Mouse (Mus musculus) heart, embryonic 12.5 days (tissue): Measurements from ENCODE around the gene Prss16. TPM values are rescaled to one million over a fixed set of nuclear protein-coding genes. Genes with fewer than 3 reads are reported as not detected.

Experiments
- ATAC-seq: fragments of 200-750 bp; cut with Nextera tagmentation; 2 replicates; pipeline ENCODE4 v1.8.0; 2017; ENCODE audit warnings: moderate TSS enrichment, moderate library complexity; ENCODE audit not compliant: insufficient number of reproducible peaks, low FRiP score
- H3K27ac ChIP-seq: fragments of 300-500 bp; sonication (generic); 2 replicates; pipeline ENCODE4 v1.5.1; 2016; ENCODE audit warnings: mild to moderate bottlenecking, moderate library complexity; ENCODE audit not compliant: poor library complexity, severe bottlenecking
- H3K27me3 ChIP-seq: fragments of 300-500 bp; sonication (generic); replicated peaks from 2 replicates; pipeline ENCODE4 v1.6.1; 2016; ENCODE audit warnings: mild to moderate bottlenecking, moderate library complexity
- H3K36me3 ChIP-seq: fragments of 300-500 bp; sonication (generic); 2 replicates; pipeline ENCODE4 v1.6.1; 2016; ENCODE audit warnings: mild to moderate bottlenecking, moderate library complexity
- H3K4me1 ChIP-seq: fragments of 300-500 bp; sonication (generic); replicated peaks from 2 replicates; pipeline ENCODE4 v1.6.1; 2016; ENCODE audit warnings: mild to moderate bottlenecking
- H3K4me2 ChIP-seq: fragments of 300-500 bp; sonication (generic); 2 replicates; pipeline ENCODE4 v1.6.1; 2016; ENCODE audit warnings: mild to moderate bottlenecking, moderate library complexity
- H3K4me3 ChIP-seq: fragments of 300-500 bp; sonication (generic); 2 replicates; pipeline ENCODE4 v1.5.1; 2016; ENCODE audit warnings: mild to moderate bottlenecking
- H3K9ac ChIP-seq: fragments of 300-500 bp; sonication (generic); 2 replicates; pipeline ENCODE4 v1.6.1; 2016; ENCODE audit warnings: mild to moderate bottlenecking, moderate library complexity
- H3K9me3 ChIP-seq: fragments of 300-500 bp; sonication (generic); replicated peaks from 2 replicates; pipeline ENCODE4 v1.6.1; 2016; ENCODE audit warnings: mild to moderate bottlenecking, moderate library complexity
- WGBS: fragments of 180-500 bp; shearing (Covaris S2); methylation state at CpG from one replicate; pipeline ENCODE4 v1.1.7; 2016; 5-methylcytosine and 5-hydroxymethylcytosine counted together
- polyA plus RNA-seq: library from polyadenylated mRNA; unstranded; fragments of >200 nt; fragmentation: Nextera tagmentation; extraction: Ambion mirVana; gene quantifications from 2 replicates; pipeline ENCODE4 v1.2.1, GENCODE M21; 2016

Gene Prss16
- polyA plus RNA-seq, 1 experiment from 2014 or later, result 0.28 TPM

DNA sequence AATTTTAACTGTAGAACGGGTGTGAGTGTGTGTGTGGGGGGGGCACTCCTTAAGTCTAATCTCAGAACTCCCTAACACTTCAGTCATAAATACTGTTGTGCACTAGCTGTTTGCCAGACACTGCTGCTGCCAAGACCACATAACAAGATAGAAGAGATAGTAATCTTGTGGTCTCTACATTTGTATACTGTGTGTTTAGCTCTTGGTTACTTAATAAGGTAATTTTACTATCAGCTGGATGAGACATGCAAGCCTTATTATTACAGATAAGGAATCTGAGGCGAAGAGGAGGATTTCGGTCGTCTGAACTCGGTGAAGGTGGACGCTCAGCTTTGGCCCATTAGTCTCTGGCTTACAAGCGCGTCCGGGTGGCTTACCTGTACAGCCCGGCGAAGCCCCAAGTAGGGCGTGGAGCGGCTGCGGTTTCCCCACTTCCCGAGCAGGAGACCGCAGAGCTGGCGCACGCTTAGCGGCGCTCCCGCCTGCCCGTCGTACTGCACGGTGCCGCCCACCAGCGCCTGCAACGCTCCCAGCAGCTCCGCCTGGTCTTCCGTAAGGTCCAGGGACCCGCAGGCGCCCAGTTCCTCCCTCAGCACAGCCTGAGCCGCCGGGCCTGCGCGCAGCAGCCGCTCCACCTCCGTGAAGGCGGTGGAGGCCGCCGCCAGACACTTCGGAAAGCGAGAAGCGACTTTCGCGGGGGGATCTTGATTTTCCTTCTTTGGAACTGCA, 3.8 kb downstream of the Prss16 start:
- peak; percentile 65 for ATAC-seq
- WGBS, result under 1% methylated on average over 45 of the region's 45 CpGs
- peak overlapping the region; percentile 99 for H3K4me2 ChIP-seq
- peaks cover 12% of the 10 kb centered on the region; the same call in 1 of the 2 replicates for H3K4me1 ChIP-seq
- H3K9me3 ChIP-seq, result no peaks in the 10 kb centered on the region
- peak overlapping the region; percentile 59 for H3K9ac ChIP-seq
- H3K27ac ChIP-seq, result no peak overlapping the region
- H3K27me3 ChIP-seq, result peaks cover 100% of the 10 kb centered on the region
- H3K36me3 ChIP-seq, result no peaks in the 10 kb centered on the region
- peak overlapping the region; percentile 56 for H3K4me3 ChIP-seq

DNA sequence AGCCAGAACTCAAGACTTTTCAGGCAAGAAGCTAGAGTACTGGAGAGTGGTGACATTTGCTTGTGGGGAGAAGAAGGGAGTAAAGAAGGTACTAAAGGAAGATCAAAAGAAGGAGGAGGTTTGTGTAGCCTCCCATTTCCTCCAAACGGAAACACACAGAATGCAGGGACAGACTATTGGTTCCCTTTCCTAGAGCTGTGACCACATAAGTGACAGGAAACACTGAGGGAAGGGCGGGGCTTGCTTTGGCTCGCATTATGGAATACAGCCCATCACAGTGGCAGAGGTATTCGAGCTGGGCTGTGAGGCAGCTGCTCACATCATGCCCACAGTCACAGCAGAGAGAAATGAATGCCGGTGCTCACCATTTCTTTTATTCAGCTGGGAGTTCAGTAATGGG, 7.7 kb downstream of the Prss16 start:
- no peak overlapping the region for H3K4me2 ChIP-seq

GRCm38 (mm10) chr13:22001346-22001745, 8.2 kb downstream of the Prss16 start:
- peaks cover 12% of the 10 kb centered on the region for H3K4me1 ChIP-seq
- H3K4me2 ChIP-seq, result no peak overlapping the region
- no peak overlapping the region for H3K9ac ChIP-seq
- no peak overlapping the region for H3K27ac ChIP-seq
- H3K9me3 ChIP-seq, result no peaks in the 10 kb centered on the region
- WGBS, result 52% methylated on average over 2 of the region's 2 CpGs
- H3K27me3 ChIP-seq, result peaks cover 94% of the 10 kb centered on the region
- H3K36me3 ChIP-seq, result no peaks in the 10 kb centered on the region
- ATAC-seq, result no peak
- no peak overlapping the region for H3K4me3 ChIP-seq

More for the DNA sequence above, 7.7 kb downstream of the Prss16 start:
- 20% methylated on average over 5 of the region's 5 CpGs for WGBS
- H3K27ac ChIP-seq, result no peak overlapping the region
- H3K4me3 ChIP-seq, result no peak overlapping the region
- peaks cover 12% of the 10 kb centered on the region; the same call in 1 of the 2 replicates for H3K4me1 ChIP-seq
- H3K27me3 ChIP-seq, result peaks cover 95% of the 10 kb centered on the region
- H3K9me3 ChIP-seq, result no peaks in the 10 kb centered on the region
- ATAC-seq, result no peak
- H3K36me3 ChIP-seq, result no peaks in the 10 kb centered on the region
- H3K9ac ChIP-seq, result no peak overlapping the region

GRCm38 (mm10) chr13:21999147-21999546, 10.4 kb downstream of the Prss16 start:
- ATAC-seq, result no peak
- Histone ChIP-seq H3K27me3 (peaks cover 72% of the 10 kb centered on the region), H3K4me3 (no peak overlapping the region), H3K4me1 (peaks cover 6% of the 10 kb centered on the region; the same call in 1 of the 2 replicates), H3K9me3 (no peaks in the 10 kb centered on the region), H3K36me3 (no peaks in the 10 kb centered on the region), H3K9ac (no peak overlapping the region), H3K27ac (no peak overlapping the region), H3K4me2 (no peak overlapping the region)
- WGBS, result 25% methylated on average over 4 of the region's 4 CpGs

- Histone ChIP-seq H3K36me3 (no peaks in the 10 kb centered on the region), H3K4me3 (no peak overlapping the region), H3K4me2 (no peak overlapping the region), H3K9ac (no peak overlapping the region), H3K4me1 (peaks cover 6% of the 10 kb centered on the region; the same call in 1 of the 2 replicates), H3K27me3 (peaks cover 65% of the 10 kb centered on the region), H3K9me3 (no peaks in the 10 kb centered on the region), H3K27ac (no peak overlapping the region)
- no peak for ATAC-seq
- 23% methylated on average over 3 of the region's 3 CpGs for WGBS
Observed at GRCm38 (mm10) chr13:21998412-21998811, 11.1 kb downstream of the Prss16 start.

DNA sequence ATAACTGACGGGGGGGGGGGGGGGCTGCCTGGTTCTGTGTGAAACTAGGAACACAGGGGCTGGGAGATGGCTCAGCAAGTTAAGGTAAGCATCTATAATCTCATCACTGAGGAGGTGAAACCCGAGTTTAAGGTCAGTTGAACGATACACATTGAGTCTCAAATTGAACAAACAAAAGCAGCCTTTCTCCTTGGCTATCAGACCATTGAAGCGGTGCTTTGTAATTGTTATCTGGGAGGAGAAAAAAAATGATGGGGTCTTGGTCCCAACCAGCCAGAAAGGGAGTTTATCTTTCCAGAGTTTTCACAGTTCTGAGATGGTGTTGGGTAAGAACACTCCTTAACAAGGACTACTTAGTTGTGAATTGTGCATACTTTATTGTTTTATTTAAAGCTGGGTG, 11.7 kb downstream of the Prss16 start:
- H3K27me3 ChIP-seq, result peaks cover 59% of the 10 kb centered on the region
- H3K4me1 ChIP-seq, result peaks cover 6% of the 10 kb centered on the region; the same call in 1 of the 2 replicates
- no peaks in the 10 kb centered on the region for H3K36me3 ChIP-seq
- H3K4me2 ChIP-seq, result peak overlapping the region; percentile 81
- ATAC-seq, result no peak
- no peak overlapping the region for H3K9ac ChIP-seq
- H3K27ac ChIP-seq, result no peak overlapping the region
- H3K9me3 ChIP-seq, result no peaks in the 10 kb centered on the region
- WGBS, result 7% methylated on average over 4 of the region's 4 CpGs
- peak overlapping the region; percentile 47 for H3K4me3 ChIP-seq

- Histone ChIP-seq H3K4me2 (peak overlapping the region; percentile 81), H3K4me3 (peak overlapping the region; percentile 47), H3K9ac (0 out of 2 replicates have a peak overlapping the region, but pooled peaks have one; percentile 11), H3K36me3 (no peaks in the 10 kb centered on the region), H3K9me3 (no peaks in the 10 kb centered on the region), H3K4me1 (peaks cover 6% of the 10 kb centered on the region; the same call in 1 of the 2 replicates), H3K27me3 (peaks cover 54% of the 10 kb centered on the region), H3K27ac (no peak overlapping the region)
- ATAC-seq, result no peak
- under 1% methylated on average over 21 of the region's 21 CpGs for WGBS
Observed at GRCm38 (mm10) chr13:21997201-21997820, 12.2 kb downstream of the Prss16 start.

DNA sequence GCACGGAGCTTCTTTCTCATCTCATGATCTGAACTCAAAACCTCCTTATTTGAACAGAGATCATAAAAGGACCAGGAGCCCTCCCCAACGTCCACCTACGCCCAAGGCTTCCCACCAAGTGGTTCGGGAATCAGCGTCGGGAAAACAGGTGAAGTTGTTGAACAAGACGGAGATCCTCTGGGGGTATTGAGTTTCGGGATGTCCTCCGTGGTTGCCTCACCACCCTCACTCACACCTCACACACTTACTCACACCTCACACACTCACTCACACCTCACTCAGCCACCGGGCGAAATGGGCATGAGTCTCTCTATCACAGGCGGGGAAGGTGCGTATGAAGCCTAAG, 12.7 kb downstream of the Prss16 start:
- 1% methylated on average over 13 of the region's 13 CpGs for WGBS
- Histone ChIP-seq H3K4me3 (peak overlapping the region; percentile 47), H3K9ac (0 out of 2 replicates have a peak overlapping the region, but pooled peaks have one; percentile 11), H3K27me3 (peaks cover 49% of the 10 kb centered on the region), H3K4me1 (peaks cover 6% of the 10 kb centered on the region; the same call in 1 of the 2 replicates), H3K4me2 (peak overlapping the region; percentile 81), H3K27ac (no peak overlapping the region), H3K36me3 (no peaks in the 10 kb centered on the region), H3K9me3 (no peaks in the 10 kb centered on the region)
- no peak for ATAC-seq

- Histone ChIP-seq H3K4me2 (peak overlapping the region; percentile 81), H3K27ac (no peak overlapping the region), H3K4me1 (peaks cover 6% of the 10 kb centered on the region; the same call in 1 of the 2 replicates), H3K9me3 (0 out of 2 replicates have a peak, but pooled peaks cover 2% of the 10 kb centered on the region), H3K36me3 (no peaks in the 10 kb centered on the region), H3K9ac (no peak overlapping the region), H3K27me3 (peaks cover 43% of the 10 kb centered on the region), H3K4me3 (peak overlapping the region; percentile 54)
- 2% methylated on average over 12 of the region's 12 CpGs for WGBS
- no peak for ATAC-seq
Observed at GRCm38 (mm10) chr13:21996101-21996839, 13.3 kb downstream of the Prss16 start.

DNA sequence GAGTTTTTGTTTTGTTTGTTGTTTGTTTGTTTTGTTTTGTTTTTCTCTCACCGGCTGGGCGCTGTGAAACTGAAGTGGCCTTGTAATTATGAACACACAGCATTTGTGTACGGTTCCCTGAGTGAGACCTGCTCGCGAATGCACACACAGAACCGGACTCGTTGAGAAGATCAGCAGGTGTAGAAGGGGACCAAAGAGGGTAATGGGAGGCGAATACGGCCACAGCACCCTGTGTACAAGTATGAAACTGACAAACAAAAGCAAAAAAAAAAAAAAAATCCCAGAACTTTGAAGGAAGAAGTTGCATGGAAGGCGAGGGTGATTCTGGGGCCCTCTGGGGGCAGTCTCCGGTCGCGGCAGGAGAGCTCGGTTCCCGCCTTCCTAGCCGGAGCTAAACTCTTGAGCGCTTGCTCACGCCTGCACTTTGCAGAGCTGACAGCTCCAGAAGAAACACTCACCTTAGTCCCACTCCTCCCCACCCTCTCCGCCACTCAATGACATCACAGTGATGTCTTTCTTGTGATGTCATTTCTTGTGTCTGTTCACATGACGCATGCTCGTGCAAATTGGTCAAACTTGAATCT, 14.1 kb downstream of the Prss16 start:
- Histone ChIP-seq H3K36me3 (no peaks in the 10 kb centered on the region), H3K27me3 (peaks cover 36% of the 10 kb centered on the region), H3K27ac (no peak overlapping the region), H3K4me2 (peak overlapping the region; percentile 81), H3K4me3 (peak overlapping the region; percentile 54), H3K9ac (peak overlapping the region; percentile 63; the same call in 1 of the 2 replicates), H3K9me3 (0 out of 2 replicates have a peak, but pooled peaks cover 7% of the 10 kb centered on the region), H3K4me1 (peaks cover 6% of the 10 kb centered on the region; the same call in 1 of the 2 replicates)
- ATAC-seq, result no peak
- under 1% methylated on average over 21 of the region's 21 CpGs for WGBS
